Mouse (Mus musculus): Measurements from ENCODE around the gene Trim17.
A peak's percentile ranks its signal among the peaks of the same experiment; 100 is the strongest.

Trim17 gene

GRCm38 (mm10) chr11:58954420-58955142 lies at the start of gene Trim17, which contains the start of gene Hist3h2a:
Gene Trim17 (plus strand): TSS chr11:58954685.
Gene Hist3h2a (plus strand): TSS chr11:58954685.
- peak; percentile 84 for ATAC-seq (ENCODE audit: insufficient number of reproducible peaks, low FRiP score, low TSS enrichment)

- ATAC-seq (ENCODE audit: insufficient number of reproducible peaks, low FRiP score, low TSS enrichment): no peak
Measured at GRCm38 (mm10) chr11:58904838-58905237, 49.6 kb upstream of the Trim17 start.

- ATAC-seq (ENCODE audit: insufficient number of reproducible peaks, low FRiP score, low TSS enrichment): no peak
Measured at GRCm38 (mm10) chr11:58913776-58914175, 40.7 kb upstream of the Trim17 start.

GRCm38 (mm10) chr11:58914461-58915028 lies 39.9 kb upstream of the Trim17 start:
- ATAC-seq (ENCODE audit: insufficient number of reproducible peaks, low FRiP score, low TSS enrichment): 0 out of 2 replicates have a peak, but pooled peaks have one; percentile 52

- no peak for ATAC-seq (ENCODE audit: insufficient number of reproducible peaks, low FRiP score, low TSS enrichment)
Measured at GRCm38 (mm10) chr11:58916879-58917744, 37.4 kb upstream of the Trim17 start.

- no peak for ATAC-seq (ENCODE audit: insufficient number of reproducible peaks, low FRiP score, low TSS enrichment)
Measured at GRCm38 (mm10) chr11:58917745-58918366, 36.6 kb upstream of the Trim17 start, which contains the start of gene Btnl10. Gene Btnl10 (plus strand): TSS chr11:58917908.

GRCm38 (mm10) chr11:58918759-58919158 lies 35.7 kb upstream of the Trim17 start:
- ATAC-seq (ENCODE audit: insufficient number of reproducible peaks, low FRiP score, low TSS enrichment): no peak

DNA sequence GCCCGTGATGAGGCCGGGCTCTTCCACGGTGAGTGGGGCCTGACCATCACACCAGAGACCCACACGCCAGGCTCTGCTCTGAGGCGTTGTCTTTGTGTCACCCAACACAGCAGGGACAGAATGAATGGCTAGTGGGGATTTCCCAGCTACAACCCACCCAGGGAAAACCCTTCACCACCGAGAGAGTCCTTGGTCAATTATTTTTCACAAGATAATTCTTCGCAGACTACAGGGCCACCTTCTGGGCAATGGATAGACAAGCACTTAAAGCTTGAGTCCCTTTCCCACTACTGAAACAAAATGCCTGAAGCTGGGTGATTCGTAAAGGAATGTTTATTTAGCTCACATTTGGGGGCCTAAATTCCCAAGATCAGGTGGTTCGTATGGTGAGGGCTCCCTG lies 32.1 kb upstream of the Trim17 start:
- ATAC-seq (ENCODE audit: insufficient number of reproducible peaks, low FRiP score, low TSS enrichment): no peak

DNA sequence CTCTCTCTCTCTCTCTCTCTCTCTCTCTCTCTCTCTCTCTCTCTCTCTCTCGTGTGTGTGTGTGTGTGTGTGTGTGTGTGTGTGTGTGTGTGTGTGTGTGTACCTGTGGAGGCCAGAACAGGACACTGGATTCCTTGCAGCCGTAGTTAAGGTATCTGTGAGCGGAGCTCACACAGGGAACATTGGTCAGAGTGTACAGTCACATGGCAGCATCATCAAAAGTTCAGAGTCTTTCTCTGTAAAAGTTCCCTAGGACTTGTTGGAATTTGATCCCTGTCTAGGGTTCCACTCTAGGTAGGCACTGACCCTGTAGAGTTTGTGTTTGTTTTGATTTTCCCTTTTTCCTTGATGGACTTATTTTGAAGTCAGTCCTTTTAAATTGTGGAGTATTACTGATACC lies 27.8 kb upstream of the Trim17 start:
- no peak for ATAC-seq (ENCODE audit: insufficient number of reproducible peaks, low FRiP score, low TSS enrichment)

- no peak for ATAC-seq (ENCODE audit: insufficient number of reproducible peaks, low FRiP score, low TSS enrichment)
Measured at GRCm38 (mm10) chr11:58927053-58927452, 27.4 kb upstream of the Trim17 start.

- 0 out of 2 replicates have a peak, but pooled peaks have one; percentile 53 for ATAC-seq (ENCODE audit: insufficient number of reproducible peaks, low FRiP score, low TSS enrichment)
Measured at GRCm38 (mm10) chr11:58927790-58928651, 26.5 kb upstream of the Trim17 start.

- ATAC-seq (ENCODE audit: insufficient number of reproducible peaks, low FRiP score, low TSS enrichment): no peak
Measured at GRCm38 (mm10) chr11:58929055-58929454, 25.4 kb upstream of the Trim17 start.

GRCm38 (mm10) chr11:58929641-58930040 lies 24.8 kb upstream of the Trim17 start:
- ATAC-seq (ENCODE audit: insufficient number of reproducible peaks, low FRiP score, low TSS enrichment): no peak

- ATAC-seq (ENCODE audit: insufficient number of reproducible peaks, low FRiP score, low TSS enrichment): no peak
Measured at GRCm38 (mm10) chr11:58930254-58930653, 24.2 kb upstream of the Trim17 start.

GRCm38 (mm10) chr11:58931576-58931975 lies 22.9 kb upstream of the Trim17 start:
- ATAC-seq (ENCODE audit: insufficient number of reproducible peaks, low FRiP score, low TSS enrichment): 0 out of 2 replicates have a peak, but pooled peaks have one; percentile 12

GRCm38 (mm10) chr11:58937909-58938308 lies 16.6 kb upstream of the Trim17 start:
- ATAC-seq (ENCODE audit: insufficient number of reproducible peaks, low FRiP score, low TSS enrichment): no peak

DNA sequence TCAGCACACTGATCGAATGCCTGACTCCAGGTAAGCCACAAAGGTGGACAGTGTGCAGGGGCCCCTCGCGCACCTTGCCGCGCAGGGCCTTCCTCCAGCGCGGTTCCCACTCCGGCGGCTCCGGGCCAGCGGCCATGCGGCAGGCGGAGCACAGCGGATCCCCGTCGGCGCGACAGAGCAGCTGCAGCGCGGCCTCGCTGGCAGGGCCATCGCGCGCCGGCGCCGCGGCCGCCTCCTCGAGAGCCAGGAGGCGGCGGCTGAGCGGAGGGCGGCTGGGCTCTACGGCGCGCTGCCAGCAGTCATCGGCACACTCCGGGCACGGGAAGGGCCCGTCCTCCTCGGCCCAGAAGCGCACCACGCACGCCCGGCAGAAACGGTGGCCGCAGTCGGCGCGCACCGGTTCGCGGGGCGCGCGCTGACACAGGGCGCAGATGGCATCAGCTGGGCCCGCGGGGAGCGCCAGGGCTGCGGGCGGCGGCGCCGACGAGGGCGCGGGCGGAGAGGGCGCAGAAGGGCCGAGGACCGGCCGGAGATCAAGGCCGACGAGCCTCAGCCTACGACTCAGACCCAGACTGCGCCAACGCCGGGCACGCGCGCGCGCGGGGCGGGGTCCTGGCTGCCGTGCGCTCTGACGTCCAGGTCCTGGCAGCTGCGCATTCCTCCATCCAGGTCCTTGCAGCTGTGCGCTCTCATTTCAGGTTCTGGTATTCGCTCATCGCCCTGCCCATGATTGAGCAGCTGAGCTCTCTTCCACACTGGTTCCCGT lies 16.0 kb upstream of the Trim17 start, which contains the start of gene Rnf187:
Gene Rnf187, minus strand, starts transcription at position 595 of the 766 bp plus-strand sequence.
- peak; percentile 91 for ATAC-seq (ENCODE audit: insufficient number of reproducible peaks, low FRiP score, low TSS enrichment)

- no peak for ATAC-seq (ENCODE audit: insufficient number of reproducible peaks, low FRiP score, low TSS enrichment)
Measured at GRCm38 (mm10) chr11:58939088-58939439, 15.4 kb upstream of the Trim17 start.

- no peak for ATAC-seq (ENCODE audit: insufficient number of reproducible peaks, low FRiP score, low TSS enrichment)
Measured at GRCm38 (mm10) chr11:58944136-58944535, 10.3 kb upstream of the Trim17 start.

All from cerebellum, adult (tissue).